Mouse (Mus musculus) lung, embryonic 15.5 days (tissue): ENCODE data around the gene E130311K13Rik. TPM values are rescaled to one million over a fixed set of nuclear protein-coding genes. Genes with fewer than 3 reads are reported as not detected.

ENCODE experiments used
- ATAC-seq: fragments of 200-750 bp; cut with Nextera tagmentation; 2 replicates; pipeline ENCODE4 v1.8.0; 2017; ENCODE audit warnings: moderate number of reproducible peaks, borderline replicate concordance; ENCODE audit not compliant: low FRiP score, low TSS enrichment; ENCODE audit errors: extremely low read depth
- H3K27ac ChIP-seq: fragments of 300-500 bp; sonication (generic); 2 replicates; pipeline ENCODE4 v1.5.1; 2015; ENCODE audit warnings: moderate library complexity, mild to moderate bottlenecking, inconsistent platforms
- H3K27me3 ChIP-seq: fragments of 300-500 bp; sonication (generic); 2 replicates; pipeline ENCODE4 v1.6.1; 2015; ENCODE audit warnings: inconsistent platforms
- H3K36me3 ChIP-seq: fragments of 300-500 bp; sonication (generic); 2 replicates; pipeline ENCODE4 v1.6.1; 2015; ENCODE audit warnings: inconsistent platforms
- H3K4me1 ChIP-seq: fragments of 300-500 bp; sonication (generic); 2 replicates; pipeline ENCODE4 v1.6.1; 2015; ENCODE audit warnings: inconsistent platforms
- H3K4me2 ChIP-seq: fragments of 300-500 bp; sonication (generic); 2 replicates; pipeline ENCODE4 v1.6.1; 2015; ENCODE audit warnings: inconsistent platforms, mild to moderate bottlenecking, moderate library complexity
- H3K4me3 ChIP-seq: fragments of 300-500 bp; sonication (generic); 2 replicates; pipeline ENCODE4 v1.5.1; 2015; ENCODE audit warnings: mild to moderate bottlenecking, inconsistent platforms
- H3K9ac ChIP-seq: fragments of 300-500 bp; sonication (generic); 2 replicates; pipeline ENCODE4 v1.6.1; 2015; ENCODE audit warnings: inconsistent platforms
- H3K9me3 ChIP-seq: fragments of 300-500 bp; sonication (generic); 2 replicates; pipeline ENCODE4 v1.6.1; 2016; ENCODE audit warnings: inconsistent platforms
- WGBS: fragments of 180-500 bp; shearing (Covaris S2); methylation state at CpG from one replicate; pipeline ENCODE4 v1.1.7; 2015; 5-methylcytosine and 5-hydroxymethylcytosine counted together
- polyA plus RNA-seq: library from polyadenylated mRNA; unstranded; fragments of >200 nt; fragmentation: Nextera tagmentation; extraction: Ambion mirVana; gene quantifications from 2 replicates; pipeline ENCODE4 v1.2.1, GENCODE M21; 2015

E130311K13Rik gene
- polyA plus RNA-seq, 1 experiment from 2014 or later, result 6.2 TPM

DNA sequence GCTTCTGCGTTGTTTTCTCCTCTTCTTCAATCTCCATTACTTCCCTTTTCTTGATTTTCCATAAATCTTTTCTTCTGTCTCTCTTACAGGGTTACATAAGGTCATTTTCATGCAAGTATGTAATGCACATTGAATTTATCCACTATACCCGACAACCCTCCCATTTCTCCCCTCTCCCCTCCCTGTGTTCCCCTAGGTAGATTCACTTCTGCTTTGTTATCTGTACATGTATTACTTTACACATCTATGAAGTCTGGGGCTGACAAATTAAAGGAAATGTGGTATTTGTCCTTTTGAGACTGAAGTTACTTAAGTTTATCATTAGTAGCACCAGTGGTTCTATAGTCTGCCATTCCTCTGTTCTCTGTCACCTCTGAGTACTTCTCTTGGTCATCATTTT is 48.2 kb downstream of the E130311K13Rik start:
- H3K4me3 ChIP-seq, result no peak overlapping the region
- no peaks in the 10 kb centered on the region for H3K4me1 ChIP-seq
- ATAC-seq, result no peak
- WGBS, result 86% methylated on average over 2 of the region's 2 CpGs
- H3K9me3 ChIP-seq, result no peaks in the 10 kb centered on the region
- H3K9ac ChIP-seq, result no peak overlapping the region
- H3K36me3 ChIP-seq, result no peaks in the 10 kb centered on the region
- no peak overlapping the region for H3K4me2 ChIP-seq
- no peak overlapping the region for H3K27ac ChIP-seq
- no peaks in the 10 kb centered on the region for H3K27me3 ChIP-seq

DNA sequence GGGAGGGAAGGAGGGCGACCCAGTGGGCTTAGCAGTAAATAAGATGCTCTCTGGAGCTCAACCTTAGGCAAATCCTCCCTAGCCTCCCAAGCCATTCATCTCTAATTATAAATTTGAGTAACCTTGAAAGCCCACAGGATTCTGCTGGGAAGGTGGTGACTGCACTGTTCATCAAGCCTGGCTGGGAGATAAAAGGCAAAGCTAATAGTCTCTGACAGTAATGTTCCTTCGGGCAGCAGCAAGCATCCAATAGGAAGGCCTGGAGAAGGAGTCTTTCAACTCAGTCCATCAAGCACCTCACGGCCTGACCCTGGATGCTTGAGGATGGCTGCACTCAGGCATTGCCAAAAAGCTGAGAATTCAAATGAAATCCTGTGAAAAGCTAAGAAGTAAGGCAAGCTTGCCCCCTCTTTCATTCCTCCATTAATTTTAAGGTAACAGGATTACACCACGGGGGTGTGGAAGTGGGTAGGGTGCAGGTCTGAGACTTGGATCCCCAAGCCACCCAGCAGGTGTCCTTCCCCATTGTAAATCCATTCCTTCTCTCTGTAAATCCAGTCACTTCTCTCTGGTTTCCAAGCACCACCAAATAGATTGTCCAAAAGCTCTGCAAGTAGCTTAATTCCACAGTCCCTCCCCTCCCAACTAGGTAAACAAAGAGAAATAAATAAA is 50.1 kb downstream of the E130311K13Rik start:
- no peak for ATAC-seq
- Histone ChIP-seq H3K9ac (no peak overlapping the region), H3K27ac (no peak overlapping the region), H3K9me3 (no peaks in the 10 kb centered on the region), H3K4me1 (no peaks in the 10 kb centered on the region), H3K4me2 (no peak overlapping the region), H3K4me3 (no peak overlapping the region), H3K36me3 (no peaks in the 10 kb centered on the region), H3K27me3 (no peaks in the 10 kb centered on the region)
- WGBS, result 57% methylated on average over 4 of the region's 4 CpGs

DNA sequence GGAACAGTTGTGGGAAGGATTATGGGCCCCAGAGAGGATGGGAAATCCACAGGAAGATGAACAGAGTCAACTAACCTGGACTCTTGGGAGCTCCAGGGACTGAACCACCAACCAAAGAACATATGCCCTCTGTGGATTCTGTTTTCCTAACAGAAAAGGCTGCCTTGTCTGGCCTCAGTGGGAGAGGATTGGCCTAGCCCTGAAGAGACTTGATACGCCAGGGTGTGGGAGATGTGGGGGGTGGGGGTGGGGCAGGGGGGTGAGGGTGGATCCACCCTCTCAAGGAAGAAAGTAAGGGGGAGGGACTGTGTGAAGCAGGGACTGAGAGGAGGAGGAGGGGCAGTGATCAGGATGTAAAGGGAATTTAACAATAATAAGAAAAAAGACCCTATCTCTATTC is 56.5 kb downstream of the E130311K13Rik start:
- Histone ChIP-seq H3K27me3 (no peaks in the 10 kb centered on the region), H3K9me3 (no peaks in the 10 kb centered on the region), H3K4me1 (no peaks in the 10 kb centered on the region), H3K4me2 (no peak overlapping the region), H3K36me3 (no peaks in the 10 kb centered on the region), H3K27ac (no peak overlapping the region), H3K9ac (no peak overlapping the region), H3K4me3 (no peak overlapping the region)
- WGBS, result 45% methylated on average over 1 of the region's 1 CpGs
- ATAC-seq, result no peak

DNA sequence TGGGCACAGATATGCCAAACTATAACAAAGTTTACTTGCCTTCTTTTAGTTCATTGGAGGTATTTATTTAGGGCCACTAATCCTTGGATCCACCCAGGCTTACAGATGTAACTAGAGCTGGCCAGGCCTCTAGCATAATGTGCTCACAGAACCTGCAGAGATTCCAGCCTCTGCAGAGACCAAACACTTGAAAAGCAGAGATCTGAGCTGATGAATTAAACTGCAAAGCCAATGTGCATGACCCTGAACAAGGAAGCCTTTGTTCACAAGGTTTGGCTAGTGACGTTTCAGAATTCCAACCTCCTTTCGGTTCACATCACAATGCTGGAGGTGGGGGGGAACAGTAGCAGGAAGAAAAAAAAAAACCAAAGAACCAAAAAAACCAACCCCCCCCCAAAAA is 58.0 kb downstream of the E130311K13Rik start:
- 19% methylated on average over 2 of the region's 2 CpGs for WGBS

DNA sequence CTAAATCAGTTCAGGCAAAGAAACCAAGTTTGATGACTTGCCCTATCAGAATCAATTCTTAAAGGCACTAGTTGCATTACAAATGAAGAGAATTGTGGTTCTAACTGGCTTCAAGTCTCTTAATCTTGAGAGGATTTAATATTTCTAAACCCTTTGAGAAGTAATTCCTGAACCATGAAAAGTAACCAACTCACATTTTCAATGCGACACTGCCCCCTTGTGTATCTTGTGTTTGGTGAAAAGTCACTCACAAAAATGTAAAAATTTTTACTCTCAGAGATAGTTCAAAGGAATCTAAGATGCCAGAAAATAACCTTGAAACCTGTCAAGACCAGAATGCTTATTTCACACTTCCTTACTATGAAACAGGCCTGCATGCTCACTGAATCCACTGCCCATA is 61.0 kb downstream of the E130311K13Rik start:
- ATAC-seq, result no peak
- WGBS, result 46% methylated on average over 1 of the region's 1 CpGs

More for the DNA sequence above, 58.0 kb downstream of the E130311K13Rik start:
- no peak overlapping the region for H3K27ac ChIP-seq
- no peaks in the 10 kb centered on the region for H3K4me1 ChIP-seq
- no peak overlapping the region for H3K4me2 ChIP-seq
- no peaks in the 10 kb centered on the region for H3K9me3 ChIP-seq
- H3K9ac ChIP-seq, result no peak overlapping the region
- no peaks in the 10 kb centered on the region for H3K27me3 ChIP-seq
- H3K36me3 ChIP-seq, result no peaks in the 10 kb centered on the region
- ATAC-seq, result peak; percentile 59
- H3K4me3 ChIP-seq, result no peak overlapping the region

DNA sequence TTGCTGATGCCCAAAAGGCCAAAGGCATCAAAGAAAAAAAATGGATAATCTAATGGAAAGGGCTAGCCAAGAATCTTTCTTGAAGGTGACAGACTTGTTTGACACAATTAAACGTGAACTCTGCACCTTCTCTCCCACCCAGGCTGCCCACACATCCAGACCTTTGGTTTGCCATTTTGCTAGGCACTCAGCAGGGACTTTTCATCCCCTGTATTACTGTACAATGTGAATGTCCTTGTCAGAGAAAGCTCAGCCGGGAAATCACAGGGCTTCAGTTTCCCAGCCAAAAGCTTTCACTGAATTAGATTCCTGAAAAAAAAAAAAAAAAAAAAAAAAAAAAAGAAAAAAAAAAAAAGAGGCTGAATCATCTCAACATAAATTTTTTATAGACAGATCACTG is 64.2 kb downstream of the E130311K13Rik start:
- Histone ChIP-seq H3K36me3 (no peaks in the 10 kb centered on the region), H3K9ac (no peak overlapping the region), H3K4me1 (no peaks in the 10 kb centered on the region), H3K9me3 (no peaks in the 10 kb centered on the region), H3K27ac (no peak overlapping the region), H3K27me3 (no peaks in the 10 kb centered on the region), H3K4me2 (no peak overlapping the region), H3K4me3 (no peak overlapping the region)
- no peak for ATAC-seq
- WGBS, result 57% methylated on average over 2 of the region's 2 CpGs

More for the DNA sequence above, 61.0 kb downstream of the E130311K13Rik start:
- H3K4me2 ChIP-seq, result no peak overlapping the region
- no peaks in the 10 kb centered on the region for H3K36me3 ChIP-seq
- H3K9me3 ChIP-seq, result no peaks in the 10 kb centered on the region
- H3K4me3 ChIP-seq, result no peak overlapping the region
- no peaks in the 10 kb centered on the region for H3K4me1 ChIP-seq
- no peak overlapping the region for H3K27ac ChIP-seq
- no peaks in the 10 kb centered on the region for H3K27me3 ChIP-seq
- H3K9ac ChIP-seq, result no peak overlapping the region

Other genes with a start within 250 kb of the E130311K13Rik start
- 4.5 and 5.1 TPM in 2 replicates for gene Plch1, start 30.0 kb downstream of the E130311K13Rik start, polyA plus RNA-seq
- 15.7 and 16.0 TPM in 2 replicates for gene Slc33a1, start 35.3 kb upstream of the E130311K13Rik start, polyA plus RNA-seq
- gene Gmps, start 46.6 kb upstream of the E130311K13Rik start, polyA plus RNA-seq, result 43.0 and 43.1 TPM in 2 replicates
- gene Vmn2r1, start 152.1 kb upstream of the E130311K13Rik start, polyA plus RNA-seq, result not detected in 2 replicates
- not detected in 2 replicates for gene Vmn2r2, start 212.5 kb upstream of the E130311K13Rik start, polyA plus RNA-seq